Mouse (Mus musculus) megakaryocyte, embryonic 14.5 days (primary cell): ENCODE data around the gene Slc30a3.

ENCODE experiments used
- FLI1 ChIP-seq: IDR thresholded peaks from 2 replicates; pipeline ENCODE4 v1.6.1; 2012; ENCODE audit warnings: low read length, inconsistent platforms, mixed read lengths
- GATA1 ChIP-seq: IDR thresholded peaks from 3 replicates; pipeline ENCODE4 v1.6.1; 2012; ENCODE audit warnings: mixed read lengths, low read length, inconsistent platforms, borderline replicate concordance

- TF ChIP-seq GATA1 (no peak), FLI1 (no peak)
These were observed 37.0 kb downstream of the Slc30a3 start for GRCm38 (mm10) chr5:31071059-31071458.
